Mouse (Mus musculus) left cerebral cortex, adult 18-20 months (tissue): Measurements from ENCODE around the gene Nup153. TPM values are rescaled to one million over a fixed set of nuclear protein-coding genes. Genes with fewer than 3 reads are reported as not detected.

ENCODE experiments used
- DNase-seq, 2 experiments: peaks; one replicate each; pipeline ENCODE4 v3.0.0; 2021 to 2022; ENCODE audit warnings: low spot score in 2 of 2, mixed read lengths in 1 of 2
- long read RNA-seq, 2 experiments: library from polyadenylated mRNA; stranded (forward); transcript quantifications; one replicate each; pipeline ENCODE4 v2.0.0; 2021
- total RNA-seq, 2 experiments: library from RNA; stranded (reverse); gene quantifications; 2 replicates each; pipeline ENCODE4 v1.2.3; 2021

Nup153 gene
- total RNA-seq = 10 to 100 TPM; 58.4 TPM
- long read RNA-seq, experiment 1, full-length matches to known transcripts = 5 of 13 reads
- long read RNA-seq, experiment 1, partial matches to known transcripts = 5 of 13 reads
- long read RNA-seq, experiment 1, other reads (novel, unspliced or antisense) = 3 of 13 reads
- long read RNA-seq, experiment 2, full-length matches to known transcripts = 1 of 7 reads
- long read RNA-seq, experiment 2, partial matches to known transcripts = 6 of 7 reads
- long read RNA-seq, experiment 2, other reads (novel, unspliced or antisense) = 0 of 7 reads

- DNase-seq = peak; percentile 100
Measured at GRCm38 (mm10) chr13:46727837-46728268, at the start of gene Nup153. Gene Nup153, minus strand, starts transcription at chr13:46727940.

- no peak for DNase-seq
Measured at GRCm38 (mm10) chr13:46777461-46777860, 49.7 kb upstream of the Nup153 start.

- DNase-seq = no peak
Measured at GRCm38 (mm10) chr13:46776636-46777305, 49.0 kb upstream of the Nup153 start.

- DNase-seq = no peak
Measured at GRCm38 (mm10) chr13:46774998-46775397, 47.3 kb upstream of the Nup153 start.

GRCm38 (mm10) chr13:46772581-46772980 lies 44.8 kb upstream of the Nup153 start:
- no peak for DNase-seq

GRCm38 (mm10) chr13:46765361-46765760 lies 37.6 kb upstream of the Nup153 start:
- no peak for DNase-seq

GRCm38 (mm10) chr13:46763210-46763609 lies 35.5 kb upstream of the Nup153 start:
- no peak for DNase-seq

- no peak for DNase-seq
Measured at GRCm38 (mm10) chr13:46760921-46761320, 33.2 kb upstream of the Nup153 start.

- no peak for DNase-seq
Measured at GRCm38 (mm10) chr13:46759281-46759809, 31.6 kb upstream of the Nup153 start.

GRCm38 (mm10) chr13:46758627-46759026 lies 30.9 kb upstream of the Nup153 start:
- DNase-seq = no peak

- no peak for DNase-seq
Measured at GRCm38 (mm10) chr13:46757946-46758345, 30.2 kb upstream of the Nup153 start.

GRCm38 (mm10) chr13:46753294-46753693 lies 25.6 kb upstream of the Nup153 start:
- no peak for DNase-seq

GRCm38 (mm10) chr13:46752566-46753229 lies 25.0 kb upstream of the Nup153 start:
- no peak for DNase-seq

- no peak for DNase-seq
Measured at GRCm38 (mm10) chr13:46748138-46748873, 20.6 kb upstream of the Nup153 start.

GRCm38 (mm10) chr13:46743821-46744220 lies 16.1 kb upstream of the Nup153 start:
- DNase-seq = no peak

- DNase-seq = no peak
Measured at GRCm38 (mm10) chr13:46742367-46742766, 14.6 kb upstream of the Nup153 start.

- no peak for DNase-seq
Measured at GRCm38 (mm10) chr13:46739426-46739825, 11.7 kb upstream of the Nup153 start.

- DNase-seq = no peak
Measured at GRCm38 (mm10) chr13:46737482-46737881, 9.7 kb upstream of the Nup153 start.

GRCm38 (mm10) chr13:46736479-46736865 lies 8.7 kb upstream of the Nup153 start:
- no peak for DNase-seq

- peak in 1 of 2 experiments; percentile 12 for DNase-seq
Measured at GRCm38 (mm10) chr13:46735808-46736478, 8.2 kb upstream of the Nup153 start.
